Mouse (Mus musculus) heart, postnatal 25 days (tissue): ENCODE results near the gene Arid1a. TPM values are rescaled to one million over a fixed set of nuclear protein-coding genes. Genes with fewer than 3 reads are reported as not detected.

Experiments used
- DNase-seq: peaks from one replicate; pipeline ENCODE4 v3.0.0; 2022; ENCODE audit warnings: low spot score
- intact Hi-C: fragments of 180-260 bp; cut with DNase I; formaldehyde crosslinking; loops from one replicate; pipeline ENCODE4 v1.15.1; 2025
- total RNA-seq, 2 experiments: library from RNA; stranded (reverse); gene quantifications; 2 replicates each; pipeline ENCODE4 v1.2.3; 2021

The Arid1a gene
- total RNA-seq, result 10 to 100 TPM; 35.4 to 42.2 TPM

DNA sequence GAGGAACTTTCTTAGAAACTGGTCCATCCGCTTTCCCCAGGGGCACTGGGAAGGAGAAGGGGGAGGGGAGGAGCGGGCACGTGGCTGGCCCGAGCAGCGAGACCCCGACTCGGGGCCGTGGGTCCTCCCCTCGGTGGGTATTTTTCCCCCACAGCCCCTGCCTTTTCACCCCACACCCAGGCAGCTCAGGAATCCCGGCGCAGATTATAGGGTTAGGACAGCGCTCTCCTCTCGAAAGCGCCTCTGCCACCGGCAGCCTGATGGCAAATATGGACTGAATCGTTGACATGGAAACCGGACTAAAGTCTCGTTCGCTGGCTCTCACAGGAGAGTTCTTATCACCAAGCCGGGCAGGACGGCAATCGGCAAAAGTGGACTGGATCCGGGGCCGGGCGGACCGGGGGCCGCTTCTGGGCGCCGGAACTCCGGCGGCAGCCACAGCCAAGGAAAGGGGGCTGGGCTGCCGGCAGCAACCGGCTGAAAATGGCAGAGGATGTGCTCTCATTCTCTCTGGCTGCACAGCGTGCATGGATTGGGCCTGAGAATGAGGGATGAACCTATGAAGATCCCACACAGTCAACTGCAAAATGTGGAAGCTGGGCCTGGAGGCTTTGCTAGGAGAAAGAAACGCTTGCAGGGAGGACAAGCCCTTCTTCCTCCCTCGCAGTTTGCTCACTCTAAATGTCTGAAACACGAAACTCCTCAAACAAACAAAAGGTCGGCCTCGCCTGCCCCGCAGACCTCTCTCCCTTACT is at the start of gene Arid1a:
TSS of gene Arid1a (minus strand) at position 256 of the 755 bp plus-strand sequence.
- intact Hi-C loops, result loop anchor here (1.0 to 2.0 kb wide), 3 partner anchors 50 to 84 kb away; partner anchors contain the start of gene Pigv
- DNase-seq, result peak; percentile 91

- intact Hi-C loops, result no loop called here
- no peak for DNase-seq
Measured at GRCm38 (mm10) chr4:133804401-133805263, 48.1 kb upstream of the Arid1a start.

DNA sequence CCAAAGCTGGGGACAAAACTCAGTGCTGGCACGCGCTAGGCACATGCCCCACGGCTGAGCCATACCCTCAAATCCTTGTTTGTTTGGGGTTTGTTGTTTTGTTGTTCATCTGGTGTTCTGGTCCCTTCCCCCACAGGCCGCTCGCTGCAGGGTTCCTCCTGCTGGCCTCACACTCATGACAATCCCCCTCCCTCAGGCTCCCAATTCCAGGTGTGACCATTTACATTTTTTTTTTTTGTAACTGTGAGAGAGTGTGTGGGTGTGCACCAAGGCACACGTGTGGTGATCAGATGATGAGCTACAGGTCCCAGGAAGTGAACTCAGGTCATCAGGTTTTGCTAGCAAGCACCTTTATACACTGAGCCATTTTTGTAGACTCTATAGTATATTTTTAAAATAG is 44.0 kb upstream of the Arid1a start:
- DNase-seq, result no peak
- intact Hi-C loops, result no loop called here

GRCm38 (mm10) chr4:133793269-133793668 is 36.7 kb upstream of the Arid1a start:
- intact Hi-C loops, result no loop called here
- no peak for DNase-seq

GRCm38 (mm10) chr4:133774570-133775554 is 18.3 kb upstream of the Arid1a start:
- intact Hi-C loops, result loop anchor here (2.0 kb wide), 1 partner anchor 104 kb away; no protein-coding TSS in a partner anchor
- peak; percentile 67 for DNase-seq

- DNase-seq, result no peak
- intact Hi-C loops, result no loop called here
Measured at GRCm38 (mm10) chr4:133769157-133769556, 12.6 kb upstream of the Arid1a start.

- no peak for DNase-seq
- intact Hi-C loops, result no loop called here
Measured at GRCm38 (mm10) chr4:133763112-133763511, 6.5 kb upstream of the Arid1a start.

- no peak for DNase-seq
- intact Hi-C loops, result no loop called here
Measured at GRCm38 (mm10) chr4:133759659-133760058, 3.1 kb upstream of the Arid1a start.

DNA sequence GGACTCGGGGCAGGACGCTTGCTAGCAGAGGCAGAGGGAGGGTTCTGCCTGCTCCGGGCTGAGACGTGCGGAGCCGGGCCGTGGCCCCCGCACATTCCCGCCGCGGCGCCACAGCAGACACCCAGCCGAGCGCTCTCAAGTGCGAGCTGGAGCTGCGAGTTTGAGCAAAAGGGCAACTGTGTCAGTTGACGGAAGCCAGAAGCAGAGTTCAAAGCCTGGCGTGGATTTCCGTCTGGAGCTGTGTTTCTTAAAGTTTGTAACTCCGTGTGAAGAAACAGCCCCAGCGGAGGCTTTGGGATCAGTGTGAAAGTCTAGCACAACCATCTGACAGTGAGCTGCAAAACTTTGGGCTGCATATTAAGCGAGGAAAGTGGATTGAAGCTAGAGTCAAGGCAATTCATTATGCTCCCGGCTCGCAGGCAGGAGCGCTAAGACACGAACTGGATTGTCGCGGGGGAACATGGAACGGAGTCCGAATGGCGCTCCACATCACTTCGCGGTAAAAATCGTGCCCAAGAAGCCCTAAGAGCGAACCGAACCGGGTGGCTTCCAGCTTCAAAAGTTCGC is 783 bp upstream of the Arid1a start:
- DNase-seq, result peak; percentile 72
- intact Hi-C loops, result loop anchor here (1.0 to 2.0 kb wide), 2 partner anchors 51 to 56 kb away; no protein-coding TSS in a partner anchor

DNA sequence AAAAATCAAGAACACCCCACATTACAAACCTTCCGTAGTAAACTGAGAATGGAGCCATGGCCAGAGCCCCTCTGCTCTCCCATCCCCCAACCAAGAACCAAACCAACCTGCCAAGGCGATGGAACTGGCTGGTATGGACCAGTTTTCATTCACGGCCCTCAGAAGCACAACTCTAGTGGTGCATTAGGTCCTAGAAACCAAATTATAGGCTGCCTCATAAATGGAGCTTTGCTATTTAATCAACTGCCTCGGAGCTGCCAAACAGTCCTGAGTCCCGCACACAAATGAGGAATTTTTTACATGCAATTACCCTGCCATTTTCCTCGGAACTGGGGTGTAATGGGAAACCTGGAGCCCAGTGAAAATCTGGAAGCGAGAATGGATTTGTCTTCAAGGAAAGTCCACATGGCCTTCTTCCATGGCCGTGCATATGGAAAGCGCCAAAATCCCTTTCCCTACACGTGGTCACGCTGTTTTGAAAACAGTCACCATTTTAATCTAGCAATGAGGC is 653 bp downstream of the Arid1a start:
- intact Hi-C loops, result loop anchor here (1.0 to 2.0 kb wide), 2 partner anchors 49 to 84 kb away; partner anchors contain the start of gene Pigv
- DNase-seq, result no peak

DNA sequence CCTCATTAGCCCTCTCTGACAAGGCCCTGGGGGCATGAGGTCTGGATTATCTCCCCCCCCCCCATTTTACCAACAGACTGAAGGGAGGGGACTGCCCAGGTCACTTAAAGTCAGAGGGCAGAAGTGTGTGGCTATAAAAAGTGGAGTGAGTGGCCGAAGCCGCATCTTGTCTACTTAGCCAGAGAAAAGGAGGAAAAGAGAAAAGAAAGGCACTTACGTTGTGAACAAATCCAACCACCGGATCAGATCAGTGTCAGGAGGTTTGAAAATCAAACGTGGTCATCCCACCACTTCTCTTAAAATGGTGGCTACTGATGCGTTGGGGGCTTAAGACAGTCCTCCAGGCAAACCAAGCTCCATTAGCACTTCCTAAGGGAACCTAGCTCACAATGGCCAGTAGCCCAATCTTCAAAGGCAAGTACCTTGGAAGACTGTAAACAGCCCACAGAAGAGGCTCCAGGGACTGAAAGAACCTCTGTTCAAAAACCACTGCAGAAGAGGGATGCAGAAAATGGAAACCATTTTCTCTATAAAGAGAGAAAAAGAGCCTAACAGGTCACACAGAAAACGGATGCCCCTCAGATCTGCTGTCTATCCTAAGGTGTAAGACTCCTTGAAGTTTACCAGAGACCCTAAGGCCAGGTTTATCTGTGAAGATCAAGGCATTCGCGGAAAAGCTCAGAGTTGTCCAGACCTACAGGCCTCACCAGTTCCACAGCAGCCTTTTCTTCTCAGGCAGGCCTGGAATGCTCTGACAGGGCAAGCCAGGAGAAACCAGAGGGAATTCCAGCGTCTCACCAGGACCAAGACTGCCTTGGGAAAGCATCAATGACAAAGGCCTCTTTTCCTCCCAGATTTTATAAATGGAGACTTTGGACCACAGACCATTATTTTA is 1.5 kb downstream of the Arid1a start:
- no peak for DNase-seq
- intact Hi-C loops, result no loop called here

DNA sequence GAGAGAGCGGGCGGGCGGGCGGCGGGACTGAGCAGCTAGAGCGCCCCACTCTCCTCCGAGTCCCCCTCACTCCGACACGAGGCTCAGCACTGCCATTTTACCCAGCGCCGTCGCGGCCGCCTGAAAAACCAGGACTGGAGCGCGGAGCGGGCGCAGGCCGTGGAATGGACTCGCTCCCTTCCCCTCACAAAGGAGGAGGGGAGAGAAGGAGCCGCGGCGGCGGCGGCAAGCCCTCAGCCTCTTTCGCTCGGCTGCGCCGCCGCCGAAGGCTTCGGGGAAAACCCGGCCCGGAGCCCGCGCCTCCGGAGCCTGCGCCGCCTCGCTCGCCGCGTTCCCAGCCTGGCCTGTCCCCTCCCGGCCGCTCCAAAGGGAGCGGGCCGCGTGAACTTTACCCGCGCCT is 2.3 kb downstream of the Arid1a start:
- intact Hi-C loops, result no loop called here
- DNase-seq, result peak; percentile 97

- intact Hi-C loops, result no loop called here
- peak; percentile 68 for DNase-seq
Measured at GRCm38 (mm10) chr4:133753375-133754190, 3.0 kb downstream of the Arid1a start.

DNA sequence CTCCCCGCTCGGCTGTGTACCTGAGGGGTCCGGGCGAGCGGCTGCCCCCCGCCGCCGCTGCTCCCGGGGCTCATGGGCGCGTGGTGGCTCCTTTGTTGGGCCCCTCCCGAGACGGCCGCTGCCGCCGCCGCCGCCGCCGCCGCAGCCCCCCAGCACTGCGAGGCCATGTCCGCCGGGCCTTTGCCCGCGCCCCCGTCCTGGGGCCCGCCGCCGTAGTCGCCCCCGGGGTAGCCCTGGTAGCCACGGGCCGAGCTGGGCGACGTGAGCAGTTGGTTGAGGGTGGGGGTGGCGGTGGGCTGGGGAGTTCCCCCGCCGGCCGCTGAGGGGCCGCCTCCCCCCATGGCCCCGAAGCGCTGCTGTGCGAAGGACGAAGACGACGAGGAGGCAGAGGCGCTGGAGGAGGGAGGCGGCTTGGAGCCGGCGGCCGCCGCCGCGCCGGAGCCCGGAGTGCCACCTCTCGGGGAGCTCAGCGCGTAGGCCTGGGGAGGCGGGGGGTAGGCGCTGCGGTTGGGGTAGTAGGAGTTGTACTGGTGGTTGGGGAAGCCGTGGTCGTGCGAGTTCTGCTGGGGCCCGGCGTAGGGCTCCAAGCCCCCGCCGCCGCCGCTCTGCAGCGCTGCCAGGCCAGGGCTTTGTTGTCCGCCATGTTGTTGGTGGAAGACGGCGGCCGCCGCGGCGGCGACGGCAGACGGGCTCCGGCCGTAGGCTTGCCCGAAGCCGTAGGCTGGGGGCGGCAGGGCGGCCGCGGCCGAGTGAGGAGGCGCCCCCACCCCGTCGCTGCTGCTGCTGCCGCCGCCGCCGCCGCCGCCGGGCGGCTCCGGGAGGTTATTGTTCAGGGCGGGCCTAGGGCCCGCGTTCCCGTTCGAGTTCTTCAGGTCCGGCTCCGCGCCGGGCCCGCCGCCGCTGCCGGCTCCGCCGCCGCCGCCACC is 3.9 kb downstream of the Arid1a start:
- intact Hi-C loops, result no loop called here
- DNase-seq, result no peak

DNA sequence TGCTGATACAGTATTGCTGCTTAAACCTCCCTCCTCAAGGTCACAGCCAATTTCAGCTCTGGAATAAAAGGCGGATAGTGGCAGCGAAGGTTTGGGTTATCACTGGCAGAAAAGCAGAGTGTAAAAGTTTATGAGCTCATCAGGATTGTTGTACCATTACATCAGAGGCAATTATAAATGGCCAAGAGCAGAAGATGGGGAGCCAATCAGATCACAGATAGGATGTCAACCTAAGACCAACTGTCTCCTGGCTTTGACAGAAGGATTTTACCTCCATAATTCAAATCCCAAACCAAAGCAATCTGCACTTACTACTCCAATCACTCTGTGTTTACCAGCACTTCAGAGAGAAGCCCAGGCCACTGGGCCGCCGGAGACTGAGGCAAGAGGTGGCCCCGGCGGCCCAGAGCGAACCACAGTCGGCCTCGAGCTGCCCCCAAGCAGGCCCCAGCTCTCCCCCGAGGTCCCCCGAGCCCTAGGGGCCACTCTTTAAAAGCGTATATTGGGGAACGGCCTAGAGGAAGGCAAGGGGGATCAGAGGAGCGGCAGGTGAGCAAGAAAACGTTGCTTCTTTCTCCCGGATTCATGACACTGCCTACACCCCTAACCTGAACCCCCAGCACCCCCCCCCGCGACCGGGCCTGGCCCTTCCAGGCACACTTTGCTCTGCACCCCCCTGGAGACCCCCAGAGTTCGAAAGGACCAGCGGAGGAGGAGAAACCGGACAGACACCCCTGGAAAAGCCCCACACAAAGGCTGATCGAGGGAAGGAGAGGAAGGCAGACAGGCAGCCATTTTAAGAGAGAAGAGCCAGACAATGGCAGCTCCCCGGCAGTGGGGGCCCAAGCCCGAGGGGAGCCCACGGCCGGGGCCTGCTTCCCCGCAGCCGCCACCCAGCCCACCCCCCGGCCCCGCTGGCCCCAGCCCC is 4.8 kb downstream of the Arid1a start:
- intact Hi-C loops, result no loop called here
- DNase-seq, result peak; percentile 26
